ENCODE assay signal across 8 mouse cellular contexts in the genomic region with DNA sequence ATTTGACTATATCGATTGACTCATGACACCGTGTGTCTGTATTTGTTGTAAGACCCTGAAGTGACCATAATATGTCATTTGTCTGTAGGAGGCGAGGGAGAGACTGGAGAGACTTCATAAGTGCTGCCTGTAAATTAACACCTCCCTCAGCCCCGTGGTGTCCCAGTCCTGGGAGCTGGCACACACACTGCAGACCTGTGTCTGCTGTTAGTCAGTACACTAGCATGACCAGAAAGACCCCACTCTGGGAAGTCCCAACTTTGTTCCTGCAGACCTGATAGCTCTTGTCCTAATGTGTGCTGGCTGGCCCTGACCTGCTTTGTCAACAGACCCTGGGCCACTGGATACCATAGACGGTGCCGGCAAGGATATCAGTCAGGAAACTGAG. TPM values are rescaled to one million over a fixed set of nuclear protein-coding genes. Genes with fewer than 3 reads are reported as not detected.
DNase-seq lines count a peak whose midpoint lies in the region; ATAC-seq lines count a peak whose summit lies in the region.

No protein-coding gene starts in this region.

- peaks cover 76% of the 10 kb centered on the region for H3K4me1 ChIP-seq in megakaryocyte, embryonic 14.5 days
- H3K4me1 ChIP-seq in liver, embryonic 12.5 days: peaks cover 77% of the 10 kb centered on the region

- WGBS in liver, embryonic 12.5 days (ENCODE audit: insufficient replicate concordance): 45% methylated on average over 6 of the region's 6 CpGs

- ATAC-seq in megakaryocyte, adult 5-6 weeks (ENCODE audit: poor library complexity, severe bottlenecking): no peak
- ATAC-seq in liver, embryonic 12.5 days: no peak

- peak overlapping the region; percentile 93 for H3K4me2 ChIP-seq in liver, embryonic 12.5 days

- peaks cover 2% of the 10 kb centered on the region for H3K9me3 ChIP-seq in megakaryocyte, embryonic 14.5 days
- no peaks in the 10 kb centered on the region for H3K9me3 ChIP-seq in liver, embryonic 12.5 days (replicated peaks)

- no peaks in the 10 kb centered on the region for H3K27me3 ChIP-seq in megakaryocyte, embryonic 14.5 days (replicated peaks)
- no peaks in the 10 kb centered on the region for H3K27me3 ChIP-seq in liver, embryonic 12.5 days (replicated peaks)

- peak; percentile 43 for DNase-seq in adrenal gland, adult 2 months
- no peak for DNase-seq in adrenal gland, postnatal 25 days
- DNase-seq in retina, postnatal 1 day: no peak
- no peak for DNase-seq in right cerebral cortex, adult 18-20 months
- DNase-seq in thymus, postnatal 14 days: no peak

- H3K9ac ChIP-seq in liver, embryonic 12.5 days: peak overlapping the region; percentile 91

- H3K36me3 ChIP-seq in megakaryocyte, embryonic 14.5 days (replicated peaks; ENCODE audit: low read length): peaks cover 47% of the 10 kb centered on the region
- H3K36me3 ChIP-seq in liver, embryonic 12.5 days: peaks cover 13% of the 10 kb centered on the region

- H3K4me3 ChIP-seq in megakaryocyte, embryonic 14.5 days (replicated peaks): peak overlapping the region; percentile 99
- peak overlapping the region; percentile 90 for H3K4me3 ChIP-seq in liver, embryonic 12.5 days

- H3K27ac ChIP-seq in liver, embryonic 12.5 days: peak overlapping the region; percentile 66

RNA-seq across cellular contexts. Expression of a gene that starts 2.8 kb away (rescaled TPM):
- total RNA-seq in adrenal gland, adult 2 months (2021): 10 to 100 TPM; 57.8 to 69.0 TPM
- 104 and 127 TPM in 2 replicates for polyA plus RNA-seq in adrenal gland, adult 2 months (2012; rRNA removed)
- 70.4 and 70.7 TPM in 2 replicates for total RNA-seq in adrenal gland, postnatal 25 days (2021)
- 50.9 and 56.9 TPM in 2 replicates for polyA plus RNA-seq in megakaryocyte, embryonic 14.5 days (2012; ENCODE audit: insufficient read depth, low replicate concordance)
- total RNA-seq in megakaryocyte, adult 5-6 weeks (2015): 20.3 and 23.1 TPM in 2 replicates
- total RNA-seq in megakaryocyte, adult 5-6 weeks (2017): 11.0 and 11.6 TPM in 2 replicates
- polyA plus RNA-seq in liver, embryonic 12.5 days (2016; fragmentation: Nextera tagmentation; extraction: Ambion mirVana): 4.2 and 4.9 TPM in 2 replicates

RNA-seq across cellular contexts. Expression of a gene that starts 19.0 kb away (rescaled TPM):
- total RNA-seq in adrenal gland, adult 2 months (2021): 10 to 100 TPM; 56.3 to 56.9 TPM
- polyA plus RNA-seq in adrenal gland, adult 2 months (2012; rRNA removed): 75.2 and 83.0 TPM in 2 replicates
- 46.7 and 60.7 TPM in 2 replicates for total RNA-seq in adrenal gland, postnatal 25 days (2021)
- polyA plus RNA-seq in megakaryocyte, embryonic 14.5 days (2012; ENCODE audit: insufficient read depth, low replicate concordance): 85.7 and 118 TPM in 2 replicates
- total RNA-seq in megakaryocyte, adult 5-6 weeks (2015): 16.5 and 18.5 TPM in 2 replicates
- 11.6 and 14.1 TPM in 2 replicates for total RNA-seq in megakaryocyte, adult 5-6 weeks (2017)
- 10.0 and 11.2 TPM in 2 replicates for polyA plus RNA-seq in liver, embryonic 12.5 days (2016; fragmentation: Nextera tagmentation; extraction: Ambion mirVana)
